Mouse (Mus musculus) liver, embryonic 16.5 days (tissue): ENCODE results near the gene Tfr2. TPM values are rescaled to one million over a fixed set of nuclear protein-coding genes. Genes with fewer than 3 reads are reported as not detected.
A peak's percentile ranks its signal among the peaks of the same experiment; 100 is the strongest.

Source experiments
- ATAC-seq: fragments of 200-750 bp; cut with Nextera tagmentation; 2 replicates; pipeline ENCODE4 v1.8.0; 2017; ENCODE audit warnings: low read depth, mild to moderate bottlenecking, moderate number of reproducible peaks, moderate library complexity
- H3K27ac ChIP-seq: fragments of 300-500 bp; sonication (generic); 2 replicates; pipeline ENCODE4 v1.5.1; 2014; ENCODE audit warnings: mild to moderate bottlenecking, low read length
- H3K27me3 ChIP-seq: fragments of 300-500 bp; sonication (generic); 2 replicates; pipeline ENCODE4 v1.6.1; 2014; ENCODE audit warnings: low read depth, low read length, mixed read lengths; ENCODE audit not compliant: control insufficient read depth, insufficient read depth
- H3K36me3 ChIP-seq: fragments of 300-500 bp; sonication (generic); 2 replicates; pipeline ENCODE4 v1.6.1; 2014; ENCODE audit warnings: mild to moderate bottlenecking; ENCODE audit not compliant: control insufficient read depth, insufficient read depth
- H3K4me1 ChIP-seq: fragments of 300-500 bp; sonication (generic); 2 replicates; pipeline ENCODE4 v1.6.1; 2014; ENCODE audit warnings: low read depth, low read length, mixed read lengths; ENCODE audit not compliant: control insufficient read depth
- H3K4me2 ChIP-seq: fragments of 300-500 bp; sonication (generic); 2 replicates; pipeline ENCODE4 v1.6.1; 2014; ENCODE audit warnings: low read depth, low read length, mixed read lengths
- H3K4me3 ChIP-seq: fragments of 300-500 bp; sonication (generic); 2 replicates; pipeline ENCODE4 v1.5.1; 2014; ENCODE audit warnings: low read depth, mild to moderate bottlenecking, low read length
- H3K9ac ChIP-seq: fragments of 300-500 bp; sonication (generic); 2 replicates; pipeline ENCODE4 v1.6.1; 2014; ENCODE audit warnings: low read depth, low read length
- H3K9me3 ChIP-seq: fragments of 300-500 bp; sonication (generic); replicated peaks from 2 replicates; pipeline ENCODE4 v1.6.1; 2016; ENCODE audit warnings: low read length; ENCODE audit not compliant: control insufficient read depth
- WGBS: fragments of 180-500 bp; shearing (Covaris S2); extraction: QIAGEN DNeasy Blood & Tissue Kit; methylation state at CpG from one replicate; pipeline ENCODE4 v1.1.7; 2014; ENCODE audit not compliant: insufficient replicate concordance; 5-methylcytosine and 5-hydroxymethylcytosine counted together
- polyA plus RNA-seq: library from polyadenylated mRNA; unstranded; fragments of >200 nt; fragmentation: Nextera tagmentation; extraction: Ambion mirVana; gene quantifications from 2 replicates; pipeline ENCODE4 v1.2.1, GENCODE M21; 2015

Tfr2 gene
- polyA plus RNA-seq, result 60.5 and 62.5 TPM in 2 replicates

GRCm38 (mm10) chr5:137569665-137570064 lies at the start of gene Tfr2:
Gene Tfr2 (plus strand): TSS chr5:137569840.
- H3K27me3 ChIP-seq, result no peaks in the 10 kb centered on the region; the same call in 1 of the 2 replicates
- 8% methylated on average over 9 of the region's 9 CpGs for WGBS
- peak; percentile 81 for ATAC-seq
- peaks cover 5% of the 10 kb centered on the region for H3K36me3 ChIP-seq
- peak within 1 kb of the TSS; percentile 91 for H3K27ac ChIP-seq
- peak within 1 kb of the TSS; percentile 96 for H3K4me2 ChIP-seq
- H3K9me3 ChIP-seq, result no peaks in the 10 kb centered on the region
- H3K9ac ChIP-seq, result peak within 1 kb of the TSS; percentile 79
- H3K4me1 ChIP-seq, result peaks cover 40% of the 10 kb centered on the region
- H3K4me3 ChIP-seq, result peak within 1 kb of the TSS; percentile 69

- H3K9me3 ChIP-seq, result no peaks in the 10 kb centered on the region
- no peak overlapping the region for H3K27ac ChIP-seq
- ATAC-seq, result no peak
- H3K9ac ChIP-seq, result no peak overlapping the region
- WGBS, result 59% methylated on average over 9 of the region's 9 CpGs
- peaks cover 8% of the 10 kb centered on the region for H3K4me1 ChIP-seq
- no peak overlapping the region for H3K4me3 ChIP-seq
- no peaks in the 10 kb centered on the region for H3K27me3 ChIP-seq
- no peak overlapping the region for H3K4me2 ChIP-seq
- peaks cover 58% of the 10 kb centered on the region for H3K36me3 ChIP-seq
These were observed 47.8 kb upstream of the Tfr2 start for GRCm38 (mm10) chr5:137521861-137522260.

GRCm38 (mm10) chr5:137522711-137523110 lies 46.9 kb upstream of the Tfr2 start:
- Histone ChIP-seq H3K36me3 (peaks cover 64% of the 10 kb centered on the region), H3K9me3 (no peaks in the 10 kb centered on the region), H3K4me2 (no peak overlapping the region), H3K27ac (no peak overlapping the region), H3K27me3 (no peaks in the 10 kb centered on the region), H3K4me1 (peaks cover 8% of the 10 kb centered on the region), H3K9ac (no peak overlapping the region), H3K4me3 (no peak overlapping the region)
- WGBS, result 84% methylated on average over 11 of the region's 11 CpGs
- ATAC-seq, result no peak

GRCm38 (mm10) chr5:137523396-137524250 lies 46.0 kb upstream of the Tfr2 start:
- no peak overlapping the region for H3K4me3 ChIP-seq
- no peaks in the 10 kb centered on the region for H3K27me3 ChIP-seq
- WGBS, result 82% methylated on average over 25 of the region's 25 CpGs
- H3K27ac ChIP-seq, result no peak overlapping the region
- H3K36me3 ChIP-seq, result peaks cover 73% of the 10 kb centered on the region
- no peaks in the 10 kb centered on the region for H3K9me3 ChIP-seq
- no peak for ATAC-seq
- no peak overlapping the region for H3K4me2 ChIP-seq
- H3K9ac ChIP-seq, result no peak overlapping the region
- peaks cover 11% of the 10 kb centered on the region for H3K4me1 ChIP-seq

- H3K4me2 ChIP-seq, result no peak overlapping the region
- no peaks in the 10 kb centered on the region for H3K9me3 ChIP-seq
- peaks cover 77% of the 10 kb centered on the region for H3K36me3 ChIP-seq
These were observed 45.5 kb upstream of the Tfr2 start for GRCm38 (mm10) chr5:137524251-137524515.

GRCm38 (mm10) chr5:137524671-137525070 lies 45.0 kb upstream of the Tfr2 start:
- Histone ChIP-seq H3K27me3 (no peaks in the 10 kb centered on the region), H3K4me2 (no peak overlapping the region), H3K9ac (no peak overlapping the region), H3K4me3 (no peak overlapping the region), H3K36me3 (peaks cover 77% of the 10 kb centered on the region), H3K27ac (no peak overlapping the region), H3K4me1 (peaks cover 13% of the 10 kb centered on the region), H3K9me3 (no peaks in the 10 kb centered on the region)
- no peak for ATAC-seq
- WGBS, result 82% methylated on average over 13 of the region's 13 CpGs

More at GRCm38 (mm10) chr5:137524251-137524515, 45.5 kb upstream of the Tfr2 start:
- ATAC-seq, result no peak
- Histone ChIP-seq H3K4me1 (peaks cover 11% of the 10 kb centered on the region), H3K4me3 (no peak overlapping the region), H3K27me3 (no peaks in the 10 kb centered on the region), H3K9ac (no peak overlapping the region), H3K27ac (no peak overlapping the region)
- 70% methylated on average over 8 of the region's 8 CpGs for WGBS

- peaks cover 21% of the 10 kb centered on the region for H3K4me1 ChIP-seq
- 74% methylated on average over 16 of the region's 16 CpGs for WGBS
- ATAC-seq, result no peak
These were observed 44.1 kb upstream of the Tfr2 start for GRCm38 (mm10) chr5:137525511-137525910.

GRCm38 (mm10) chr5:137526192-137526936 lies 43.3 kb upstream of the Tfr2 start:
- WGBS, result 34% methylated on average over 16 of the region's 16 CpGs
- Histone ChIP-seq H3K27me3 (no peaks in the 10 kb centered on the region), H3K27ac (peak overlapping the region; percentile 26; the same call in 1 of the 2 replicates), H3K4me3 (no peak overlapping the region), H3K9me3 (no peaks in the 10 kb centered on the region), H3K9ac (no peak overlapping the region), H3K4me2 (no peak overlapping the region), H3K36me3 (peaks cover 67% of the 10 kb centered on the region), H3K4me1 (peaks cover 29% of the 10 kb centered on the region)
- peak; percentile 42 for ATAC-seq

More at GRCm38 (mm10) chr5:137525511-137525910, 44.1 kb upstream of the Tfr2 start:
- Histone ChIP-seq H3K27ac (no peak overlapping the region), H3K4me2 (no peak overlapping the region), H3K27me3 (no peaks in the 10 kb centered on the region), H3K9me3 (no peaks in the 10 kb centered on the region), H3K4me3 (no peak overlapping the region), H3K9ac (no peak overlapping the region), H3K36me3 (peaks cover 74% of the 10 kb centered on the region)

GRCm38 (mm10) chr5:137527413-137527812 lies 42.2 kb upstream of the Tfr2 start:
- no peaks in the 10 kb centered on the region for H3K27me3 ChIP-seq
- no peak overlapping the region for H3K4me3 ChIP-seq
- WGBS, result 54% methylated on average over 1 of the region's 1 CpGs
- H3K27ac ChIP-seq, result no peak overlapping the region
- H3K36me3 ChIP-seq, result peaks cover 58% of the 10 kb centered on the region
- no peak overlapping the region for H3K4me2 ChIP-seq
- no peaks in the 10 kb centered on the region for H3K9me3 ChIP-seq
- H3K9ac ChIP-seq, result no peak overlapping the region
- H3K4me1 ChIP-seq, result peaks cover 30% of the 10 kb centered on the region
- ATAC-seq, result no peak
